Mouse (Mus musculus) layer of hippocampus, adult 2 months (tissue): Measurements from ENCODE around the gene Armc3. TPM values are rescaled to one million over a fixed set of nuclear protein-coding genes. Genes with fewer than 3 reads are reported as not detected.

Experiments used
- DNase-seq, 2 experiments: peaks; one replicate each; pipeline ENCODE4 v3.0.0; 2022; ENCODE audit warnings: low spot score in 2 of 2
- H3K27ac ChIP-seq: fragments of 200-600 bp; 2 replicates; pipeline ENCODE4 v1.8.1; 2022
- H3K4me3 ChIP-seq: fragments of 200-600 bp; 2 replicates; pipeline ENCODE4 v1.8.1; 2022; ENCODE audit warnings: mild to moderate bottlenecking
- CTCF ChIP-seq: fragments of 200-600 bp; conservative IDR thresholded peaks from 2 replicates; pipeline ENCODE4 v1.8.1; 2022; ENCODE audit warnings: antibody characterized with exemption, mild to moderate bottlenecking, moderate library complexity
- total RNA-seq, 2 experiments: library from RNA; stranded (reverse); gene quantifications; 2 replicates each; pipeline ENCODE4 v1.2.3; 2021

The Armc3 gene
- total RNA-seq, 2 experiments from 2014 or later = 0.72 to 0.81 TPM

GRCm38 (mm10) chr2:19344636-19345413 is 145.7 kb downstream of the Armc3 start:
- peak; percentile 89 to 93 for DNase-seq
- peak overlapping the region; percentile 58 for H3K4me3 ChIP-seq
- peak; percentile 92 for TF ChIP-seq CTCF
- H3K27ac ChIP-seq = peak overlapping the region; percentile 87

GRCm38 (mm10) chr2:19345414-19345964 is 146.4 kb downstream of the Armc3 start:
- Histone ChIP-seq H3K27ac (peak overlapping the region; percentile 87; the same call in 1 of the 2 replicates), H3K4me3 (peak overlapping the region; percentile 58)
- DNase-seq = no peak
- no peak for TF ChIP-seq CTCF

- H3K4me3 ChIP-seq = no peak overlapping the region
- H3K27ac ChIP-seq = no peak overlapping the region
- DNase-seq = no peak
- no peak for TF ChIP-seq CTCF
These were observed 149.4 kb downstream of the Armc3 start for GRCm38 (mm10) chr2:19348454-19348853.

GRCm38 (mm10) chr2:19350167-19350566 is 151.1 kb downstream of the Armc3 start:
- no peak overlapping the region for H3K4me3 ChIP-seq
- H3K27ac ChIP-seq = no peak overlapping the region
- no peak for TF ChIP-seq CTCF
- DNase-seq = no peak

GRCm38 (mm10) chr2:19351615-19352253 is 152.6 kb downstream of the Armc3 start:
- no peak overlapping the region for H3K27ac ChIP-seq
- no peak for TF ChIP-seq CTCF
- no peak overlapping the region for H3K4me3 ChIP-seq
- no peak for DNase-seq

GRCm38 (mm10) chr2:19353158-19353557 is 154.1 kb downstream of the Armc3 start:
- H3K27ac ChIP-seq = no peak overlapping the region
- no peak overlapping the region for H3K4me3 ChIP-seq
- no peak for DNase-seq
- TF ChIP-seq CTCF = no peak

Other genes starting within 250 kb of the Armc3 start
- gene Pip4k2a, start 201.2 kb upstream of the Armc3 start, total RNA-seq = 10 to 100 TPM; 51.5 to 56.6 TPM
- 1 to 10 TPM in 1 of 2 experiments, under 1 TPM in 1; 0.88 to 1.2 TPM for gene 4930426L09Rik, start 201.0 kb upstream of the Armc3 start, total RNA-seq
- 10 to 100 TPM; 29.9 to 31.6 TPM for gene Msrb2, start 172.1 kb downstream of the Armc3 start, total RNA-seq
- not detected for gene Ptf1a, start 246.4 kb downstream of the Armc3 start, total RNA-seq